In the genomic region with DNA sequence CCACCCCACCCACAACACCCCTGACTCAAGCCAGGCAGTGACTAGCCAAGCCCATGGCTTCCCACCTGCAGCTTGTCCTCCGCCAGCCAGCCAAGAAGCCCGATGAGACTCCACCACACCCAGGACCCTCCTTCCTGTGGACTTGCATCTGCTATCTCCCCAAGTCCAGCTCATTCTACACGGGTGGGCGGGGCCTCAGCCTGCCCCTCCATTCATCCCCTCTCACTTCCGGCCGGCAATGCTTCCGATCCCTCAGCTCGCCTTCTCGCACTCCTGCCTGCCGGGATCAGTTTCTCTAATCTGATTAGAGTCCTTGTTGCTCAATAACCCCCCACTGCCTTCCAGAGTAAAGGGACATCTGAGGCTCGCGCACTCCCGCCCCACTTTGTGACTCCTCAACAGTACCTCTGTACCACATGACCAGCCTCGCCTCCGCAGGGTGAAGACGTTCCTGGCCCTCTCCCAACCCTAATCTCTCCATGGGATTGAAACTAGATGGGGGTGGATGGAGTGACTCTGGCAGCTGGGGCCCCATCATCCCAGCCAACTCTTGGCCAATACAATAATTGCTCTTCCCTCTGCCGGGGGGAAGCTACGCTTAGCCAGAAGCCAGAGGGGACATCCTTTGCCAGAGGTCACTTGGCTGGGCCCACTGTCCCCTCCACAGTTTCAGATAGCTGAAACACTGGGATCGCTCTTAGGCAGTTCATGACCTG, we compare ENCODE assay signal across 10 mouse cellular contexts. TPM values are rescaled to one million over a fixed set of nuclear protein-coding genes. Genes with fewer than 3 reads are reported as not detected.
DNase-seq lines count a peak whose midpoint lies in the region; ATAC-seq lines count a peak whose summit lies in the region.
"Had no signal": no experiment of that assay in that cellular context is flagged by ENCODE, and none has a peak within 500 bp of the region (broad histone marks: within the 10 kb centered on the region; RNA-seq: fewer than 3 reads in every experiment).

No protein-coding gene starts in this region.

- 15% methylated on average over 19 of the region's 19 CpGs for WGBS in embryonic facial prominence, embryonic 14.5 days
- 15% methylated on average over 19 of the region's 19 CpGs for WGBS in hindbrain, embryonic 10.5 days
- 11% methylated on average over 19 of the region's 19 CpGs for WGBS in liver, embryonic 16.5 days (ENCODE audit: insufficient replicate concordance)
- 10% methylated on average over 19 of the region's 19 CpGs for WGBS in stomach, embryonic 15.5 days

- H3K9me3 ChIP-seq in embryonic facial prominence, embryonic 14.5 days (ENCODE audit: control insufficient read depth, low read length) = no peaks in the 10 kb centered on the region
- H3K9me3 ChIP-seq in hindbrain, embryonic 10.5 days = no peaks in the 10 kb centered on the region
- no peaks in the 10 kb centered on the region for H3K9me3 ChIP-seq in liver, embryonic 16.5 days (replicated peaks; ENCODE audit: control insufficient read depth, low read length)
- H3K9me3 ChIP-seq in stomach, embryonic 15.5 days = no peaks in the 10 kb centered on the region

- ATAC-seq in embryonic facial prominence, embryonic 14.5 days (ENCODE audit: low read depth) = no peak
- ATAC-seq in liver, embryonic 16.5 days (ENCODE audit: low read depth) = no peak
- no peak for ATAC-seq in stomach, embryonic 15.5 days (ENCODE audit: insufficient read depth, low FRiP score, low read depth)

- peaks cover 26% of the 10 kb centered on the region for H3K4me1 ChIP-seq in embryonic facial prominence, embryonic 14.5 days (ENCODE audit: control insufficient read depth, insufficient read depth, low read length)
- H3K4me1 ChIP-seq in hindbrain, embryonic 10.5 days (replicated peaks) = peaks cover 63% of the 10 kb centered on the region
- peaks cover 10% of the 10 kb centered on the region for H3K4me1 ChIP-seq in liver, embryonic 16.5 days (ENCODE audit: control insufficient read depth, low read depth, low read length)
- peaks cover 34% of the 10 kb centered on the region for H3K4me1 ChIP-seq in stomach, embryonic 15.5 days

- no peaks in the 10 kb centered on the region for H3K36me3 ChIP-seq in embryonic facial prominence, embryonic 14.5 days (ENCODE audit: control insufficient read depth, insufficient read depth, low read length)
- no peaks in the 10 kb centered on the region for H3K36me3 ChIP-seq in hindbrain, embryonic 10.5 days
- H3K36me3 ChIP-seq in liver, embryonic 16.5 days (ENCODE audit: control insufficient read depth, insufficient read depth) = no peaks in the 10 kb centered on the region
- no peaks in the 10 kb centered on the region for H3K36me3 ChIP-seq in stomach, embryonic 15.5 days

- H3K27me3 ChIP-seq in embryonic facial prominence, embryonic 14.5 days (replicated peaks; ENCODE audit: control insufficient read depth, insufficient read depth, low read length) = peaks cover 36% of the 10 kb centered on the region
- peaks cover 60% of the 10 kb centered on the region for H3K27me3 ChIP-seq in hindbrain, embryonic 10.5 days (ENCODE audit: insufficient read depth, poor library complexity, severe bottlenecking)
- peaks cover 59% of the 10 kb centered on the region for H3K27me3 ChIP-seq in liver, embryonic 16.5 days (ENCODE audit: control insufficient read depth, insufficient read depth, low read depth, low read length)
- H3K27me3 ChIP-seq in stomach, embryonic 15.5 days (replicated peaks) = peaks cover 26% of the 10 kb centered on the region

- no peak overlapping the region for H3K27ac ChIP-seq in embryonic facial prominence, embryonic 14.5 days (replicated peaks; ENCODE audit: low read depth, low read length)
- H3K27ac ChIP-seq in hindbrain, embryonic 10.5 days = 0 out of 2 replicates have a peak overlapping the region, but pooled peaks have one; percentile 3
- H3K27ac ChIP-seq in liver, embryonic 16.5 days (ENCODE audit: low read length) = no peak overlapping the region
- H3K27ac ChIP-seq in stomach, embryonic 15.5 days = no peak overlapping the region

- H3K9ac ChIP-seq in embryonic facial prominence, embryonic 14.5 days (ENCODE audit: low read depth, low read length) = no peak overlapping the region
- no peak overlapping the region for H3K9ac ChIP-seq in liver, embryonic 16.5 days (ENCODE audit: low read depth, low read length)
- H3K9ac ChIP-seq in stomach, embryonic 15.5 days = no peak overlapping the region

- H3K4me2 ChIP-seq in embryonic facial prominence, embryonic 14.5 days (ENCODE audit: low read depth, low read length) = peak overlapping the region; percentile 32
- peak overlapping the region; percentile 15; the same call in 1 of the 2 replicates for H3K4me2 ChIP-seq in liver, embryonic 16.5 days (ENCODE audit: low read depth, low read length)
- peak overlapping the region; percentile 46 for H3K4me2 ChIP-seq in stomach, embryonic 15.5 days

- no peak overlapping the region; the same call in 1 of the 2 replicates for H3K4me3 ChIP-seq in embryonic facial prominence, embryonic 14.5 days (ENCODE audit: low read depth, low read length)
- H3K4me3 ChIP-seq in hindbrain, embryonic 10.5 days = peak overlapping the region; percentile 39
- H3K4me3 ChIP-seq in liver, embryonic 16.5 days (ENCODE audit: low read depth, low read length) = no peak overlapping the region
- peak overlapping the region; percentile 18 for H3K4me3 ChIP-seq in stomach, embryonic 15.5 days (replicated peaks)
- H3K4me3 ChIP-seq: erythroblast, embryonic 14.5 days had no signal

- peak; percentile 35 for DNase-seq in gastrocnemius, adult 18-20 months (ENCODE audit: low spot score)
- DNase-seq in gastrocnemius, postnatal 4 days (ENCODE audit: low spot score in 2 of 2) = no peak
- no peak for DNase-seq in embryonic facial prominence, embryonic 14.5 days (ENCODE audit: low spot score)
- DNase-seq in hindbrain, embryonic 10.5 days (ENCODE audit: low spot score) = no peak
- no peak for DNase-seq in thymus, postnatal 25 days
- no peak for DNase-seq in frontal cortex, postnatal 10 days (ENCODE audit: low spot score in 2 of 2)

RNA-seq across cellular contexts. Expression of a gene that starts 4.1 kb away (rescaled TPM):
- total RNA-seq in gastrocnemius, adult 18-20 months (2021) = not detected
- total RNA-seq in gastrocnemius, postnatal 4 days (2021) = 1 to 10 TPM in 1 of 2 experiments, under 1 TPM in 1; 0.52 to 1.1 TPM
- 3.6 and 4.9 TPM in 2 replicates for polyA plus RNA-seq in embryonic facial prominence, embryonic 14.5 days (2014; fragmentation: Nextera tagmentation; extraction: Ambion mirVana)
- 2.6 and 4.7 TPM in 2 replicates for polyA plus RNA-seq in hindbrain, embryonic 10.5 days (2016; fragmentation: Nextera tagmentation; extraction: Ambion mirVana)
- polyA plus RNA-seq in liver, embryonic 16.5 days (2015; fragmentation: Nextera tagmentation; extraction: Ambion mirVana) = 0.27 and 0.37 TPM in 2 replicates
- polyA plus RNA-seq in stomach, embryonic 15.5 days (2015; fragmentation: Nextera tagmentation; extraction: Ambion mirVana) = 2.4 and 2.7 TPM in 2 replicates
- polyA plus RNA-seq: erythroblast, embryonic 14.5 days had no signal

RNA-seq across cellular contexts. Expression of a gene that starts 10.9 kb away (rescaled TPM):
- total RNA-seq in gastrocnemius, adult 18-20 months (2021) = 10 to 100 TPM; 67.3 to 72.7 TPM
- total RNA-seq in gastrocnemius, postnatal 4 days (2021) = 10 to 100 TPM; 52.3 to 54.3 TPM
- polyA plus RNA-seq in embryonic facial prominence, embryonic 14.5 days (2014; fragmentation: Nextera tagmentation; extraction: Ambion mirVana) = 28.4 and 29.1 TPM in 2 replicates
- polyA plus RNA-seq in hindbrain, embryonic 10.5 days (2016; fragmentation: Nextera tagmentation; extraction: Ambion mirVana) = 0.72 and 1.8 TPM in 2 replicates
- polyA plus RNA-seq in liver, embryonic 16.5 days (2015; fragmentation: Nextera tagmentation; extraction: Ambion mirVana) = 0.44 and 0.71 TPM in 2 replicates
- 2.7 and 2.8 TPM in 2 replicates for polyA plus RNA-seq in stomach, embryonic 15.5 days (2015; fragmentation: Nextera tagmentation; extraction: Ambion mirVana)

RNA-seq across cellular contexts. Expression of a gene that starts 20.5 kb away (rescaled TPM):
- total RNA-seq in gastrocnemius, adult 18-20 months (2021) = not detected
- under 1 TPM in 1 of 2 experiments, not detected in 1; 0.73 TPM for total RNA-seq in gastrocnemius, postnatal 4 days (2021)
- 6.9 and 8.4 TPM in 2 replicates for polyA plus RNA-seq in embryonic facial prominence, embryonic 14.5 days (2014; fragmentation: Nextera tagmentation; extraction: Ambion mirVana)
- 2.5 and 5.1 TPM in 2 replicates for polyA plus RNA-seq in hindbrain, embryonic 10.5 days (2016; fragmentation: Nextera tagmentation; extraction: Ambion mirVana)
- polyA plus RNA-seq in liver, embryonic 16.5 days (2015; fragmentation: Nextera tagmentation; extraction: Ambion mirVana) = 0.58 and 1.7 TPM in 2 replicates
- 47.7 and 56.2 TPM in 2 replicates for polyA plus RNA-seq in stomach, embryonic 15.5 days (2015; fragmentation: Nextera tagmentation; extraction: Ambion mirVana)
- total RNA-seq: CH12.LX had no signal
- polyA plus RNA-seq: erythroblast, embryonic 14.5 days had no signal

Comparison
In these comparisons a context has a peak if more than half of its experiments do, and no peak if none do; other contexts are left out.
1. H3K4me3 ChIP-seq: peak in hindbrain, embryonic 10.5 days (single experiment) and stomach, embryonic 15.5 days (single experiment); none in embryonic facial prominence, embryonic 14.5 days (single experiment) and liver, embryonic 16.5 days (single experiment).
2. Peak in every context shown above with its lines, with median percentiles within 50 percentile points of each other: H3K4me2 ChIP-seq.